Mouse (Mus musculus) forelimb bud, embryonic 11.5 days (tissue): ENCODE measurements around the gene Rbfox3.
A peak's percentile ranks its signal among the peaks of the same experiment; 100 is the strongest.

Experiments
- DNase-seq: peaks from one replicate; pipeline ENCODE4 v3.0.0-alpha.2; 2012; ENCODE audit warnings: low read depth, low spot score

The Rbfox3 gene

GRCm38 (mm10) chr11:118911307-118912070, at the start of gene Rbfox3:
Gene Rbfox3, minus strand, starts transcription at chr11:118911597.
- DNase-seq: no peak

GRCm38 (mm10) chr11:118960649-118961048, 49.3 kb upstream of the Rbfox3 start:
- DNase-seq: no peak

GRCm38 (mm10) chr11:118957070-118957471, 45.7 kb upstream of the Rbfox3 start:
- DNase-seq: no peak

GRCm38 (mm10) chr11:118955016-118955415, 43.6 kb upstream of the Rbfox3 start:
- no peak for DNase-seq

DNA sequence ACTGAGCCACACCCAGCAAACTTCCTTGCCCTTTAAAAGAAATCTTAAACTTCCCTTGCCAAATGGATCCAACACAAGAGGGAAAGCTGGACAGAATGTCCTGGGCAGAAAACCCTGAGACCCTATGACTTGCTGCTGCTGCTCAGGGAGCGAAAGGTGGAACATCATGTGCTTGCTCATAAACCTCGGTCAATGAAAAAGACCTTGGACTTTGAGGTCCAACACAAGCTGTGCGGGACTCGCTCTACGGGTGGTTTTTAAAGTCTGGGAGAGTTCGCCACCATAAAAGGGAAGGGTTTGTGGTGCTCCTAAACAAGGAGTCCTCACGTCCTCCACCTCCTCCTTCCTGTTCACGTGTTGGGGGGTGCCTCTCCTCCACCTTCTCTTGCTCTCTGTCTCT, 34.5 kb upstream of the Rbfox3 start:
- no peak for DNase-seq

DNA sequence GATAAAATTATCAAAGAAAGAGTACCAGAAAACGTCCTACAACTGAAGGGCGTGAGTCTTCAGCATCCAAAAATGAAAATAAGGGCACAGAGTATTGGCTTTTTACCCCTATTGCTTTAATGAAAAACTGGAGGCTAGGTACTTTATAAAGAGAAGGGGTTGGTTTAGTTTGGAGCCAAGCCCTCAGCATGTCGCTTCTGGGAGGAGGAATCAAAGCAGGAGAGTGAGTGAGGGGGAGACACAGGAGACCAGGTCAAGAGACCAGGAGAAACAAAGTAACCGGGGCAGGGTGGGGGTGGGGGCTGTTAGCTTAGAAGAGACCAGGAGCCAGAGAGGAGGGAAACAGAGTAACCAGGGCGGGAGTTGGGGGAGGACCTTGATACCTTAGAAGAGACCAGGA, 29.9 kb upstream of the Rbfox3 start:
- DNase-seq: no peak

DNA sequence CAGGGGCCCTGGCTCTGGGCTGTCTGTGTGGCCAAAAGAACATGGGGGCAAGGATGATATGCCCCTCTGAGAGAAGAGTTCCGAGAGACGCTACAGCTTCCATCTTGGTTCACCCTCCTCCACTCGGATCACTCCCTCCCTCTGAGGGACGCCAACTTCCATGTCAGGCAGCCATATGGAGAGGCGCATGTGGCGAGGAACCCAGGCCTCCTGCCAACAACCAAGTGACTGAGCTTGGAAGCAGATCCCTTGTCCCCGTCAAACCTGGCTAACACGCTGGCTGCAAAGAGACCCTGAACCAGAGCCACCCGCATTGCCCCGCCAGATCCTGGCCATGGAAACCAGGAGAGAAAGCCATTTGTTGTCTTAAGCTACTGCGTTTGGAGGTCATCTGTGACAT, 29.1 kb upstream of the Rbfox3 start:
- no peak for DNase-seq

DNA sequence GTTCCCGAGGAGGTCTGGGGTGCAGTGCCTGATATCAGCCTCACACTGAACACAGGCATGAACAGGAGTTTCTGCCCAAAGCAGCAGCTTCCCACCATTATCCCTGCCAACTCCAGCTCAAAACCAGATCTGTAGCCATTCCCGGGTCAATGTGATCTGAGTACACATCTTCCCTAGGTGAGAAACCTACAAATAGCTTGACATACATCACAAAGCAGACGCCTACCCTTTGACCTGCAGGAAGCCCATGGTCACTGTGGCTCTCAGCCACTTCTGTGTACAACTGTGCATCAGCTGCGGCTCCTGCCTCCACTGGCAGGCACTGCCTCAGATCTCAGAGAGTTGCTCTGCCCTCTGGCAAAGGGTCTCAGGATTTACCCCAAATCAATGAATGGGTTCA, 28.3 kb upstream of the Rbfox3 start:
- DNase-seq: no peak

GRCm38 (mm10) chr11:118934925-118935324, 23.5 kb upstream of the Rbfox3 start:
- no peak for DNase-seq

DNA sequence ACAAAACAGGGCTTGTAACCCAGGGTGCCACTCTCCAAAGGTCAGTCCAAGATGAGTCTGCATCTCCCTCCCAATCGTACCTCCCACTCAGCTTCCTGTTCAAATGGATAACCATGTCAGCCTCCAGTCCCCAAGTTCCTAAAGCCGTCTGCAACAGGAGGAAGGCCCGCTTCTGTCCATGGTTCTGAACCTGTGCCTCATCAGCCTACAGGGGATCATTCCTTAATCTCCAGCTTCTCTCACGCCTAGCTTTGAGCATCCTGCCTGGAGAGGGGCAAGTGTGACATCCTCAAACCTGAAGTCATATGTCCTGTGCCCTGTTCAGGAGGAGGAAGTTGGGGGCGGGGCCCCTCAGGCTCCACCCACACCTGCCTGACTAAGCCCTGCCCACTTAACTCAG, 15.7 kb upstream of the Rbfox3 start:
- DNase-seq: peak; percentile 67

DNA sequence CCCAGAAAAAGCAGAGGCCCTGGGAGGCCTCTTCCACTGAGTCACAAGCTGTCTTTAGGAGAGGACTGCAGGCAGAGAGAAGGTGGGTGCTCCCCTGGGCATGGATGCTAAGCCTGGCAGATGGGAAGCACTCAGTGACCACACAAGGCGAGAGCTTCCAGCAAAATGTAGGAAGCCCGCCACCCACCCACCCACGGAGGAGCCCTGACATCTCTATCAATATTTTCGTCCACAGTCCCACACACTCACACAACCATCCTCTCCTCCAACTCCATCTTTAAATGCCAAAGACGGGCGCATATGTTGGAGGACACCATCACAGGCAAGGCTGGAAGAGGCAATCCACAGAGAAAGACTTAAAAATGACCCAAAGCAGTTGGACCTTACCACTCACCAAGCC, 10.5 kb upstream of the Rbfox3 start:
- DNase-seq: no peak

GRCm38 (mm10) chr11:118916423-118917030, 5.1 kb upstream of the Rbfox3 start:
- DNase-seq: no peak

GRCm38 (mm10) chr11:118915888-118916287, 4.5 kb upstream of the Rbfox3 start:
- DNase-seq: no peak

DNA sequence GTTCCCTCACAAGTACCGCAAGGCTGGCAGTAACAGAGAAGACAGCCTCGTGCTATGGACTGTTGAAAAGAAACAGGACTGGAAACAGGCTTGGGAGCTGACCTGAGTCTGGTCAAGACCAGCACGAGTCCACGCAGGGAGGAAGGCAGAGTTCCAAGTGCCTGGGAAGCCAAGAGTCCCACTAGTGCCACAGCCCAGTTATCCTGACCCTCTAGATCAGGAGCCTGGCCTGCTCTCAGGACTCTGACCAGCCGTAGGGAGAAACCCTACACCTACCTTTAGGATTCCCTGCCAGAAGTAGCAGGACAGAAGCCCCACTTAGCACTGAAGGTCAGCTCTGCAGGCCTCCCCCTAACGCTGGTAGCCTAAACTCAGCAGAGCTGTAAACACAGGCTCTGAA, 1.3 kb upstream of the Rbfox3 start:
- DNase-seq: no peak

DNA sequence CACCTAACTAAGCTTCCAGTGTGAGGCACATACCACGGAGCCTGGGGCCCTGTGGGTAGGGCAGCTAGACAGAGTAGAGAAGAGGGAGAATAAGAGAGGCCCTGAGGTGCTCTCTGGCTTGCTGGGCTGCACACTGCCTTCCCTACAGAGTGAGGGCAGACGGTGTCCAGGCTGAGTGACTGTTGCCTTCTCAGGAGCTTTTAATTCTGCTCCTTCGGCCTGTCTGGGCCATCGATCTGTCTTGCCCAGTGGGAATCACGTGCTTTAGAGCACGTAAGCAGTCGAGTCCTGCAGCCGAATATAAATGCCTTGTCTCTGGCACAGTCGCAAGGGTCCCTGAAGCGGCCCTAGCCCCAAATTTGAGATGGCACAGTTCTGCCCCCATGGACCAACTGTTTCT, 641 bp downstream of the Rbfox3 start:
- DNase-seq: no peak

DNA sequence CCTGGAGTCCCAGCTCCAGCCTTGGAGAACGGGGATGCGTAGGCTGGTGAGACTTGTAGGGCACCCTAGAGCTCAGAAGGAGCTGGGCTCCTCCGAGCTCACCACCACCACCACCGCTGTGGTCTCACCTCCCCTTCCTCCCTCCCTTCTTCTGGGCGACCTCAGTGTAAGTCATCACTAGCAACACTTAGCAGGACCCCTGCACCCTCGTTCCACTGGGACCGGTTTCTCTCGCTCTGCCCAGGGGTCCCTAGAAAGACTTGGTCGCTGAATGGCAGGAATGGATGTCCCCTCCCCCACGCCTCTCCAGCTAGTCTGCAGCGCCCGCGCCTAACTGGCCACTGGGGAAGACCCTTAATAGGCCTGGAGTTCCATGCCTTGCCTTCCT, 1.6 kb downstream of the Rbfox3 start:
- DNase-seq: no peak

DNA sequence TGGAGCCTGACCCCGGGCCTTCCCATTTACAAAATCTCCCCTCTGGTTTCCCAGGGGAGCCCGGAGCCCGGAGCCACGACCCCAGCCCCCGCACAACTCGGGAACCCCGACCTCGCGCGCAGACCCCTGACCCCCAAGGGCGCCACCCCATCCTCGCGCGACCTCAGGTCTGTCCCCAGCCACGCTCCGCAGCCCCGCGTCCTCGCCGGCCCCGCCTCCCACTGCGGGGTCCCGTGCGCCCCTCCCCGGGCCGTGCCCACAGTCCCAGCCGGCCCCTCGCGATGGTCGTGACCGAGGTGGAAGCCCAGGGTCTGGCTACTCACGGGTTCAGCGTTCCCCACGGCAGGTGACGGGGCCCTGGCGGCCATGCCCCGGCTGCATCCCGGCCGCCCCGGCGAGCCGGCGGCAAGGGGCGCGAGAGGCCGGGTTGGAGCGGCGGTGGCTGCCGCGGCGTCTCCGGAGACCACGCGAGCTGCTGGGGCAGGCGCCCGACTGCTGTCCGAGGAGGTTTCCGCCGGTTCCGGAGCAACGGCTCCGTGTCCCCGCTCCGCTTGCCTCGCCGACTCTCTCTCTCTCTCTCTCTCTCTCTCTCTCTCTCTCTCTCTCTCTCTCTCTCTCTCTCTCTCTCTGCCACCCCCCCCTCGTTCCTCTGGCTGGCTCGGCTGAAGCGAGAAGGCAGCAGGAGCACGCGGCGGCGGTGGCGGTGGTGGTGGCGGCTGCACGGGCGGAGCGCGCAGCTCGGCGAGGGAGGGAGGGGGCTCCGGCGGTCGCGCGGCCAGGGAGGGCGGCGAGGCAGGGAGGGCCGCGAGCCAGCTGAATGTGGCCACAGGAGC, 2.2 kb downstream of the Rbfox3 start:
- DNase-seq: no peak

GRCm38 (mm10) chr11:118908431-118908980, 2.9 kb downstream of the Rbfox3 start:
- DNase-seq: no peak

- peak; percentile 62 for DNase-seq
Observed at GRCm38 (mm10) chr11:118907471-118908401, 3.7 kb downstream of the Rbfox3 start.

- DNase-seq: no peak
Observed at GRCm38 (mm10) chr11:118906824-118907470, 4.5 kb downstream of the Rbfox3 start.
